Mouse (Mus musculus): ENCODE results near the gene Lamc2.

GRCm38 (mm10) chr1:153095328-153095727, 90.9 kb downstream of the Lamc2 start:
- TF ChIP-seq CTCF (IDR thresholded peaks at IDR 0.05; ENCODE audit: low read depth) (no peak), EP300 (IDR thresholded peaks at IDR 0.05; ENCODE audit: low read depth) (no peak)
